Mouse (Mus musculus): ENCODE results near the gene Timp4.

Timp4 gene

GRCm38 (mm10) chr6:115252099-115252873 lies at the start of gene Timp4:
Gene Timp4, minus strand, starts transcription at chr6:115252205.
- in situ Hi-C loops (cut with MboI; ENCODE audit: low pct_unique_long_range_greater_than_20kb in 1 of 2, low sequenced_read_pairs in 2 of 2, unreplicated experiment in 1 of 2), result no loop called here

GRCm38 (mm10) chr6:115293877-115294276 lies 41.9 kb upstream of the Timp4 start:
- in situ Hi-C loops (cut with MboI; ENCODE audit: low pct_unique_long_range_greater_than_20kb in 1 of 2, low sequenced_read_pairs in 2 of 2, unreplicated experiment in 1 of 2), result no loop called here

GRCm38 (mm10) chr6:115292621-115293020 lies 40.6 kb upstream of the Timp4 start:
- in situ Hi-C loops (cut with MboI; ENCODE audit: low pct_unique_long_range_greater_than_20kb in 1 of 2, low sequenced_read_pairs in 2 of 2, unreplicated experiment in 1 of 2), result no loop called here

GRCm38 (mm10) chr6:115291823-115292222 lies 39.8 kb upstream of the Timp4 start:
- in situ Hi-C loops (cut with MboI; ENCODE audit: low pct_unique_long_range_greater_than_20kb in 1 of 2, low sequenced_read_pairs in 2 of 2, unreplicated experiment in 1 of 2), result no loop called here

GRCm38 (mm10) chr6:115291068-115291467 lies 39.1 kb upstream of the Timp4 start:
- in situ Hi-C loops (cut with MboI; ENCODE audit: low pct_unique_long_range_greater_than_20kb in 1 of 2, low sequenced_read_pairs in 2 of 2, unreplicated experiment in 1 of 2), result no loop called here

- in situ Hi-C loops (cut with MboI; ENCODE audit: low pct_unique_long_range_greater_than_20kb in 1 of 2, low sequenced_read_pairs in 2 of 2, unreplicated experiment in 1 of 2), result no loop called here
Measured at GRCm38 (mm10) chr6:115290561-115290960, 38.6 kb upstream of the Timp4 start.

- in situ Hi-C loops (cut with MboI; ENCODE audit: low pct_unique_long_range_greater_than_20kb in 1 of 2, low sequenced_read_pairs in 2 of 2, unreplicated experiment in 1 of 2), result no loop called here
Measured at GRCm38 (mm10) chr6:115288223-115288622, 36.2 kb upstream of the Timp4 start.

GRCm38 (mm10) chr6:115286441-115286840 lies 34.4 kb upstream of the Timp4 start:
- in situ Hi-C loops (cut with MboI; ENCODE audit: low pct_unique_long_range_greater_than_20kb in 1 of 2, low sequenced_read_pairs in 2 of 2, unreplicated experiment in 1 of 2), result no loop called here

- in situ Hi-C loops (cut with MboI; ENCODE audit: low pct_unique_long_range_greater_than_20kb in 1 of 2, low sequenced_read_pairs in 2 of 2, unreplicated experiment in 1 of 2), result no loop called here
Measured at GRCm38 (mm10) chr6:115284153-115284552, 32.1 kb upstream of the Timp4 start.

- in situ Hi-C loops (cut with MboI; ENCODE audit: low pct_unique_long_range_greater_than_20kb in 1 of 2, low sequenced_read_pairs in 2 of 2, unreplicated experiment in 1 of 2), result no loop called here
Measured at GRCm38 (mm10) chr6:115279639-115280038, 27.6 kb upstream of the Timp4 start.

GRCm38 (mm10) chr6:115278086-115278485 lies 26.1 kb upstream of the Timp4 start:
- in situ Hi-C loops (cut with MboI; ENCODE audit: low pct_unique_long_range_greater_than_20kb in 1 of 2, low sequenced_read_pairs in 2 of 2, unreplicated experiment in 1 of 2), result no loop called here

GRCm38 (mm10) chr6:115275116-115275815 lies 23.3 kb upstream of the Timp4 start:
- in situ Hi-C loops (cut with MboI; ENCODE audit: low pct_unique_long_range_greater_than_20kb in 1 of 2, low sequenced_read_pairs in 2 of 2, unreplicated experiment in 1 of 2), result no loop called here

- in situ Hi-C loops (cut with MboI; ENCODE audit: low pct_unique_long_range_greater_than_20kb in 1 of 2, low sequenced_read_pairs in 2 of 2, unreplicated experiment in 1 of 2), result no loop called here
Measured at GRCm38 (mm10) chr6:115274705-115275104, 22.7 kb upstream of the Timp4 start.

- in situ Hi-C loops (cut with MboI; ENCODE audit: low pct_unique_long_range_greater_than_20kb in 1 of 2, low sequenced_read_pairs in 2 of 2, unreplicated experiment in 1 of 2), result no loop called here
Measured at GRCm38 (mm10) chr6:115273346-115273745, 21.3 kb upstream of the Timp4 start.

- in situ Hi-C loops (cut with MboI; ENCODE audit: low pct_unique_long_range_greater_than_20kb in 1 of 2, low sequenced_read_pairs in 2 of 2, unreplicated experiment in 1 of 2), result no loop called here
Measured at GRCm38 (mm10) chr6:115271866-115272271, 19.9 kb upstream of the Timp4 start.

- in situ Hi-C loops (cut with MboI; ENCODE audit: low pct_unique_long_range_greater_than_20kb in 1 of 2, low sequenced_read_pairs in 2 of 2, unreplicated experiment in 1 of 2), result no loop called here
Measured at GRCm38 (mm10) chr6:115271326-115271725, 19.3 kb upstream of the Timp4 start.

- in situ Hi-C loops (cut with MboI; ENCODE audit: low pct_unique_long_range_greater_than_20kb in 1 of 2, low sequenced_read_pairs in 2 of 2, unreplicated experiment in 1 of 2), result no loop called here
Measured at GRCm38 (mm10) chr6:115270085-115270484, 18.1 kb upstream of the Timp4 start.

- in situ Hi-C loops (cut with MboI; ENCODE audit: low pct_unique_long_range_greater_than_20kb in 1 of 2, low sequenced_read_pairs in 2 of 2, unreplicated experiment in 1 of 2), result loop anchor here in 1 of 2 experiments (5.0 kb wide), 1 partner anchor 42 kb away; the partner anchor contains the start of gene Gm17482
Measured at GRCm38 (mm10) chr6:115269561-115269960, 17.6 kb upstream of the Timp4 start.

- in situ Hi-C loops (cut with MboI; ENCODE audit: low pct_unique_long_range_greater_than_20kb in 1 of 2, low sequenced_read_pairs in 2 of 2, unreplicated experiment in 1 of 2), result loop anchor here in 1 of 2 experiments (5.0 kb wide), 1 partner anchor 41 kb away; the partner anchor contains the start of gene Gm17482
Measured at GRCm38 (mm10) chr6:115268551-115269385, 16.8 kb upstream of the Timp4 start.

Data from mouse embryonic stem cell (cell line).